Mouse (Mus musculus) heart, embryonic 11.5 days (tissue): ENCODE measurements around the gene Rbl1. TPM values are rescaled to one million over a fixed set of nuclear protein-coding genes. Genes with fewer than 3 reads are reported as not detected.

Experiments
- ATAC-seq: fragments of 200-750 bp; cut with Nextera tagmentation; replicated peaks from 2 replicates; pipeline ENCODE4 v1.8.0; 2017; ENCODE audit warnings: moderate library complexity; ENCODE audit not compliant: insufficient number of reproducible peaks, low FRiP score, low TSS enrichment
- H3K27ac ChIP-seq: fragments of 300-500 bp; sonication (generic); 2 replicates; pipeline ENCODE4 v1.5.1; 2014; ENCODE audit warnings: mild to moderate bottlenecking, low read depth, low read length
- H3K27me3 ChIP-seq: fragments of 300-500 bp; sonication (generic); 2 replicates; pipeline ENCODE4 v1.6.1; 2014; ENCODE audit warnings: mild to moderate bottlenecking, low read length, mixed read lengths; ENCODE audit not compliant: control insufficient read depth, insufficient read depth
- H3K36me3 ChIP-seq: fragments of 300-500 bp; sonication (generic); 2 replicates; pipeline ENCODE4 v1.6.1; 2014; ENCODE audit warnings: mild to moderate bottlenecking, low read length, moderate library complexity, mixed read lengths; ENCODE audit not compliant: control insufficient read depth, insufficient read depth
- H3K4me1 ChIP-seq: fragments of 300-500 bp; sonication (generic); 2 replicates; pipeline ENCODE4 v1.6.1; 2014; ENCODE audit warnings: low read length; ENCODE audit not compliant: control insufficient read depth, insufficient read depth
- H3K4me2 ChIP-seq: fragments of 300-500 bp; sonication (generic); 2 replicates; pipeline ENCODE4 v1.6.1; 2014; ENCODE audit warnings: mild to moderate bottlenecking, moderate library complexity
- H3K4me3 ChIP-seq: fragments of 300-500 bp; sonication (generic); 2 replicates; pipeline ENCODE4 v1.5.1; 2014; ENCODE audit warnings: low read depth, low read length
- H3K9ac ChIP-seq: fragments of 300-500 bp; sonication (generic); 2 replicates; pipeline ENCODE4 v1.6.1; 2014; ENCODE audit warnings: mild to moderate bottlenecking, low read depth, low read length, moderate library complexity
- H3K9me3 ChIP-seq: fragments of 300-500 bp; sonication (generic); replicated peaks from 2 replicates; pipeline ENCODE4 v1.6.1; 2016; ENCODE audit warnings: low read length; ENCODE audit not compliant: control insufficient read depth
- WGBS: fragments of 180-500 bp; shearing (Covaris S2); extraction: QIAGEN DNeasy Blood & Tissue Kit; methylation state at CpG from one replicate; pipeline ENCODE4 v1.1.7; 2014; ENCODE audit not compliant: insufficient replicate concordance; 5-methylcytosine and 5-hydroxymethylcytosine counted together
- polyA plus RNA-seq: library from polyadenylated mRNA; unstranded; fragments of >200 nt; fragmentation: Nextera tagmentation; extraction: Ambion mirVana; gene quantifications from 2 replicates; pipeline ENCODE4 v1.2.1, GENCODE M21; 2014

The Rbl1 gene
- polyA plus RNA-seq, 1 experiment from 2014 or later = 22.6 TPM

GRCm38 (mm10) chr2:157102256-157102655 is 102.1 kb downstream of the Rbl1 start:
- H3K9me3 ChIP-seq = no peaks in the 10 kb centered on the region
- no peaks in the 10 kb centered on the region for H3K27me3 ChIP-seq
- peaks cover 4% of the 10 kb centered on the region for H3K36me3 ChIP-seq
- H3K4me3 ChIP-seq = no peak overlapping the region
- no peak overlapping the region for H3K27ac ChIP-seq
- WGBS = 56% methylated on average over 2 of the region's 2 CpGs
- no peak overlapping the region for H3K4me2 ChIP-seq
- H3K9ac ChIP-seq = no peak overlapping the region
- H3K4me1 ChIP-seq = no peaks in the 10 kb centered on the region
- no peak for ATAC-seq

GRCm38 (mm10) chr2:157101650-157102049 is 102.7 kb downstream of the Rbl1 start:
- WGBS = 95% methylated on average over 9 of the region's 9 CpGs

GRCm38 (mm10) chr2:157100319-157100605 is 104.1 kb downstream of the Rbl1 start:
- ATAC-seq = no peak
- no peak overlapping the region for H3K9ac ChIP-seq
- H3K27me3 ChIP-seq = no peaks in the 10 kb centered on the region
- H3K9me3 ChIP-seq = no peaks in the 10 kb centered on the region
- no peak overlapping the region for H3K4me3 ChIP-seq
- peaks cover 4% of the 10 kb centered on the region for H3K36me3 ChIP-seq
- H3K27ac ChIP-seq = 0 out of 2 replicates have a peak overlapping the region, but pooled peaks have one; percentile 23
- H3K4me1 ChIP-seq = no peaks in the 10 kb centered on the region
- 75% methylated on average over 12 of the region's 12 CpGs for WGBS
- no peak overlapping the region for H3K4me2 ChIP-seq

More at GRCm38 (mm10) chr2:157101650-157102049, 102.7 kb downstream of the Rbl1 start:
- Histone ChIP-seq H3K4me2 (no peak overlapping the region), H3K27ac (no peak overlapping the region), H3K4me3 (no peak overlapping the region), H3K9me3 (no peaks in the 10 kb centered on the region), H3K27me3 (no peaks in the 10 kb centered on the region), H3K9ac (no peak overlapping the region), H3K4me1 (no peaks in the 10 kb centered on the region), H3K36me3 (peaks cover 4% of the 10 kb centered on the region)
- ATAC-seq = no peak

DNA sequence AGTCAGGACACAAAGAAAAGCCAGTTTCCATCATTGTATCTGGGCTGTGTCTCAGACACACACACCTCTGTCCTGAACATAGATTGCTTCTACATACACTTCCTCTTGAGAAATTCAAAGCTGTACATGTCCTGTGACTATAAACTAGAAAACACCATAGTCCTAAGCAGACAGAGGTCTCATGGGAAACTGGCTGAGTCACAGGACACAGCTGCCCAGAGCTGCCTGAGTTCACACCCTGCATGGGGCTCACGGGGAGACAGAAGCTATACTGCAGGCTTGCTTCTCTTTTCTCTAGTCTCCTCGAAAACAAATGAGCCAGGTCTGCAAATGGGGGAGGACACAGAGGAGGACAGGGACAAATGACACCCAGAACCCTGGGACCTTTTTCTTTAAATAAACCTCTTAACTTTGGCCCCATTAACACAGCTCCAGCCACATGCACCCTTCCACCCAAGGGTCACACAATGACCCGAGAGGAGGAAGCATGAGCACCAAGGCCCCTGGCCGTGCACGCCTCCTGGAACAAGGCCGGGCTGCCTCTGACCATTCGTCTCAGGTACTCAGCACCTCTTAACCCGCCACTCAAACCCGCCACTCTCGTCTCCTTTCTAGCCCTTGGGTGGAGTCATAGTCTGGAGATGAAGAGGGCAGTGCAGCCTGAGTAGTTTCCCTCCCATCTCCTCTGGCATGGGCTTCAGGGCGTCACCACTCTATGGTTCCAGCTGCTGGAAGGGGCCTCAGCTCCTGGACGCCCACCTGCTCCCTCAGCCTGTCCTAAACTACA is 104.6 kb downstream of the Rbl1 start:
- no peak; the same call in 1 of the 2 replicates for ATAC-seq
- H3K4me3 ChIP-seq = no peak overlapping the region
- H3K4me1 ChIP-seq = 0 out of 2 replicates have a peak, but pooled peaks cover 2% of the 10 kb centered on the region
- no peaks in the 10 kb centered on the region for H3K27me3 ChIP-seq
- no peak overlapping the region for H3K4me2 ChIP-seq
- peak overlapping the region; percentile 23; the same call in 1 of the 2 replicates for H3K27ac ChIP-seq
- H3K36me3 ChIP-seq = peaks cover 4% of the 10 kb centered on the region
- H3K9me3 ChIP-seq = no peaks in the 10 kb centered on the region
- 68% methylated on average over 12 of the region's 12 CpGs for WGBS
- no peak overlapping the region for H3K9ac ChIP-seq

Other genes starting within 250 kb of the Rbl1 start
- gene Ndrg3, start 212.5 kb downstream of the Rbl1 start, polyA plus RNA-seq = 34.4 and 38.1 TPM in 2 replicates
- gene Dsn1, start 197.4 kb downstream of the Rbl1 start, polyA plus RNA-seq = 38.4 and 48.4 TPM in 2 replicates
- 3.4 and 3.6 TPM in 2 replicates for gene Soga1, start 125.3 kb downstream of the Rbl1 start, polyA plus RNA-seq
- gene Tldc2, start 117.5 kb downstream of the Rbl1 start, polyA plus RNA-seq = 0.26 TPM in 1 of 2 replicates, not detected in the other
- gene Samhd1, start 69.3 kb downstream of the Rbl1 start, polyA plus RNA-seq = 20.7 and 26.4 TPM in 2 replicates
- gene Rpn2, start 74.5 kb upstream of the Rbl1 start, polyA plus RNA-seq = 202 and 214 TPM in 2 replicates
- 0.17 and 0.21 TPM in 2 replicates for gene Mroh8, start 75.0 kb upstream of the Rbl1 start, polyA plus RNA-seq
- not detected in 2 replicates for gene Ghrh, start 143.0 kb upstream of the Rbl1 start, polyA plus RNA-seq
- 29.8 and 35.8 TPM in 2 replicates for gene Manbal, start 163.1 kb upstream of the Rbl1 start, polyA plus RNA-seq
- gene Src, start 213.9 kb upstream of the Rbl1 start, polyA plus RNA-seq = 4.7 and 6.2 TPM in 2 replicates